Mouse (Mus musculus) adrenal gland, postnatal 14 days (tissue): Measurements from ENCODE around the gene Vmn1r118. TPM values are rescaled to one million over a fixed set of nuclear protein-coding genes. Genes with fewer than 3 reads are reported as not detected.
"Not testable (repeated sequence)": the region's sequence is repeated elsewhere in the genome, so short reads cannot be mapped to it uniquely, and the experiment has no call there.

Experiments
- DNase-seq: peaks from one replicate; pipeline ENCODE4 v3.0.0; 2021; ENCODE audit warnings: mixed read lengths
- long read RNA-seq, 2 experiments: library from polyadenylated mRNA; stranded (forward); transcript quantifications; one replicate each; pipeline ENCODE4 v2.0.0; 2021
- total RNA-seq: library from RNA; stranded (reverse); gene quantifications from 2 replicates; pipeline ENCODE4 v1.2.3, GENCODE M21; 2021

Gene Vmn1r118
- not detected in 2 replicates for total RNA-seq
- long read RNA-seq, experiment 1: 0 reads
- long read RNA-seq, experiment 2: 0 reads

- not testable (repeated sequence) for DNase-seq
These were observed at the start of gene Vmn1r118 for GRCm38 (mm10) chr7:20912247-20912646. TSS of gene Vmn1r118 (minus strand) at chr7:20912347.

- not testable (repeated sequence) for DNase-seq
These were observed 28.1 kb downstream of the Vmn1r118 start, which contains the start of gene Vmn1r117 for GRCm38 (mm10) chr7:20884021-20884420. TSS of gene Vmn1r117 (minus strand) at chr7:20884121.

- not testable (repeated sequence) for DNase-seq
These were observed 40.2 kb downstream of the Vmn1r118 start, which contains the start of gene Vmn1r116 for GRCm38 (mm10) chr7:20871956-20872355. TSS of gene Vmn1r116 (plus strand) at chr7:20872256.

Other genes with a start within 250 kb of the Vmn1r118 start
- gene Vmn1r107, start 243.4 kb downstream of the Vmn1r118 start, total RNA-seq: not detected in 2 replicates
- gene Vmn1r111, start 209.1 kb downstream of the Vmn1r118 start, total RNA-seq: not detected in 2 replicates
- not detected in 2 replicates for gene Gm10668, start 181.7 kb downstream of the Vmn1r118 start, total RNA-seq
- gene Vmn1r112, start 141.2 kb downstream of the Vmn1r118 start, total RNA-seq: not detected in 2 replicates
- not detected in 2 replicates for gene Vmn1r113, start 125.1 kb downstream of the Vmn1r118 start, total RNA-seq
- not detected in 2 replicates for gene Vmn1r114, start 100.2 kb downstream of the Vmn1r118 start, total RNA-seq
- not detected in 2 replicates for gene Vmn1r115, start 67.4 kb downstream of the Vmn1r118 start, total RNA-seq
- not detected in 2 replicates for gene Vmn1r116, start 40.1 kb downstream of the Vmn1r118 start, total RNA-seq
- gene Vmn1r117, start 28.2 kb downstream of the Vmn1r118 start, total RNA-seq: not detected in 2 replicates
- not detected in 2 replicates for gene Vmn1r119, start 100.1 kb upstream of the Vmn1r118 start, total RNA-seq
- not detected in 2 replicates for gene Vmn1r120, start 141.4 kb upstream of the Vmn1r118 start, total RNA-seq
- not detected in 2 replicates for gene Vmn1r121, start 186.2 kb upstream of the Vmn1r118 start, total RNA-seq
- gene Vmn1r122, start 221.8 kb upstream of the Vmn1r118 start, total RNA-seq: not detected in 2 replicates
- gene Vmn1r123, start 249.8 kb upstream of the Vmn1r118 start, total RNA-seq: not detected in 2 replicates